Mouse (Mus musculus): Measurements from ENCODE around the gene Nat8f2. TPM values are rescaled to one million over a fixed set of nuclear protein-coding genes. Genes with fewer than 3 reads are reported as not detected.
"Not testable (repeated sequence)": the region's sequence is repeated elsewhere in the genome, so short reads cannot be mapped to it uniquely, and the experiment has no call there.

Gene Nat8f2
- polyA plus RNA-seq, 1 experiment from 2014 or later, result not detected

DNA sequence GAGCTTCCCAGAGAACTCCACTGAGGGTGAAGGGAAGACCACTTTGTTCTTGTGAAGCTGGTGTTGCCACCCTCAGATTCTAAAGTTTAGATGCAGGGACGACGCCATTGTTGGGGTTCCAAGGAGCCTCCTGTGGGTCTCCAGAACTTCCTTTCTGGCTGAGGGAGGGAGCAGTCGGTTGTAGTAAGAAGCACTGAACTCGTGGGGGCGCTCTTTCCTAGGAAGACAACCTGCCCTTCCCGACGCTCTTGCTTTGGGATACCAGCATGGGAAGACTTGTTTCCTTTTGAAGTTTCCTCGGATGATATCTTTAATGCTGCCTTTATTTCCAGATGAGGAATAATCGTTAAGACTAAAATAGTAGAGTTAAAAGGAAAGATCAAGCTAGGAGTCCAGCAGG is 32.1 kb downstream of the Nat8f2 start:
- not testable (repeated sequence) for H3K27me3 ChIP-seq; H3K4me3 ChIP-seq; H3K36me3 ChIP-seq; ATAC-seq (ENCODE audit: insufficient number of reproducible peaks, insufficient read depth, low FRiP score, low TSS enrichment); H3K9ac ChIP-seq; H3K4me1 ChIP-seq; H3K27ac ChIP-seq; H3K9me3 ChIP-seq; H3K4me2 ChIP-seq (replicated peaks)
- 23% methylated on average over 9 of the region's 9 CpGs for WGBS

GRCm38 (mm10) chr6:85836098-85836497 is 32.9 kb downstream of the Nat8f2 start:
- not testable (repeated sequence) for H3K4me3 ChIP-seq; ATAC-seq (ENCODE audit: insufficient number of reproducible peaks, insufficient read depth, low FRiP score, low TSS enrichment); H3K4me2 ChIP-seq (replicated peaks); H3K9ac ChIP-seq; H3K9me3 ChIP-seq; H3K4me1 ChIP-seq; H3K27me3 ChIP-seq; H3K36me3 ChIP-seq; H3K27ac ChIP-seq
- WGBS, result 76% methylated on average over 5 of the region's 5 CpGs

DNA sequence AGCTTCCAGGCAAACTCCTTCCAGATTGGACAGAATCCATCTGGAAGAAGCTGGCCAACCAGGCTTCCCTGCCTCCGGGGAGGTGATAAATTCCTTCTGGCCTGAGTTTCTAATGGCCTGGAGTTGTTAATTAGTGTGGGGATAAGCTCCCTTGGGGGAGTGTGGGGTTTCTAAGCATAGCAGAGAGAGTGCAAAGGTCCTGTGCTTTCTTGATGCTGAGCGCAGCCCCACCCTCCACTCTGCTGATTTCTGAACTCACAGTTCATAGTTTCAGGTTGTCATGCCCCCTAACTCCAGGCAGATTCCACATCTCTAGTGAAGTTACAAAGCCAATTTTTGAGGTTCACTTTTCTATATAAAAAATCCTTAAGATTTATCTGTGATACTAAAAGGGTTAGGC is 33.9 kb downstream of the Nat8f2 start:
- not testable (repeated sequence) for H3K27me3 ChIP-seq; H3K4me3 ChIP-seq; H3K4me2 ChIP-seq (replicated peaks); H3K9ac ChIP-seq; H3K27ac ChIP-seq; ATAC-seq (ENCODE audit: insufficient number of reproducible peaks, insufficient read depth, low FRiP score, low TSS enrichment); H3K9me3 ChIP-seq; H3K36me3 ChIP-seq; H3K4me1 ChIP-seq
- WGBS, result 71% methylated on average over 1 of the region's 2 CpGs

GRCm38 (mm10) chr6:85834504-85835100 is 34.4 kb downstream of the Nat8f2 start:
- H3K9me3 ChIP-seq; ATAC-seq (ENCODE audit: insufficient number of reproducible peaks, insufficient read depth, low FRiP score, low TSS enrichment); H3K4me1 ChIP-seq; H3K27ac ChIP-seq; H3K4me3 ChIP-seq; H3K9ac ChIP-seq; H3K4me2 ChIP-seq (replicated peaks); H3K36me3 ChIP-seq; H3K27me3 ChIP-seq: not testable (repeated sequence)

DNA sequence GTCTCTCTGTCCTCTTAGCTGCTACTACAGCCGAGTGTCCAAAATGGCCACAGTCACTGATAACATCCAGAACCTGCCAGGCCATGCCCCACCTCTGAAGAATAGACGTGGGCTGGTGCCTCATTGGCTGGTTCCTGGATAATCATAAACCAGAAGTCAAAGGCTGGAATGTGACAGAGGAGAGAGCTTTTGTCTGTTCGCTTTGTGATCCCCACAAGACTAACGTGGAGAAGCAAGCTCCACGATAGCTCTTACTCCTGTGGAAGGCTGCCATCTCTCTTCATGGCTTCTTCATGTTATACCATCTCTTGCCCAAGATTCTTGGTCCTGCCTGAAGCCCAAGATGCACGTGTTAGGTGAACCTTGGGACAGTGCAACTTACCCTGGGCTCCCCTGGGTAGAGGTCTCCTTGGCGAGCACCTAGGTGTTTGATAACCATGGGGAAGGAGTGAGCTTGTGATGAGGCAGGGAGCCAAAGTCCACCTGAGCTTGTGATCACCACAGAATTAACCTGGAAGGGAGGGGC is 37.1 kb downstream of the Nat8f2 start, which contains the start of gene Nat8:
Nat8 (minus strand) TSS at position 287 of the 526 bp plus-strand sequence.
- Histone ChIP-seq H3K9ac (no peak within 1 kb of the TSS), H3K27me3 (no peaks in the 10 kb centered on the region), H3K9me3 (no peaks in the 10 kb centered on the region), H3K27ac (no peak within 1 kb of the TSS), H3K36me3 (no peaks in the 10 kb centered on the region), H3K4me2 (replicated peaks) (no peak within 1 kb of the TSS), H3K4me3 (no peak within 1 kb of the TSS), H3K4me1 (no peaks in the 10 kb centered on the region)
- no peak for ATAC-seq (ENCODE audit: insufficient number of reproducible peaks, insufficient read depth, low FRiP score, low TSS enrichment)
- WGBS, result 82% methylated on average over 7 of the region's 7 CpGs

GRCm38 (mm10) chr6:85829462-85829861 is 39.5 kb downstream of the Nat8f2 start:
- Histone ChIP-seq H3K4me1 (no peaks in the 10 kb centered on the region), H3K27me3 (no peaks in the 10 kb centered on the region), H3K36me3 (no peaks in the 10 kb centered on the region), H3K27ac (no peak overlapping the region), H3K9me3 (no peaks in the 10 kb centered on the region), H3K4me3 (no peak overlapping the region), H3K4me2 (replicated peaks) (no peak overlapping the region), H3K9ac (no peak overlapping the region)
- ATAC-seq (ENCODE audit: insufficient number of reproducible peaks, insufficient read depth, low FRiP score, low TSS enrichment), result no peak
- WGBS, result 50% methylated on average over 1 of the region's 1 CpGs

- no peak for ATAC-seq (ENCODE audit: insufficient number of reproducible peaks, insufficient read depth, low FRiP score, low TSS enrichment)
- no peak overlapping the region for H3K9ac ChIP-seq
- no peak overlapping the region for H3K27ac ChIP-seq
- H3K36me3 ChIP-seq, result no peaks in the 10 kb centered on the region
- H3K9me3 ChIP-seq, result no peaks in the 10 kb centered on the region
- no peaks in the 10 kb centered on the region for H3K4me1 ChIP-seq
- no peak overlapping the region for H3K4me3 ChIP-seq
- WGBS, result 91% methylated on average over 2 of the region's 2 CpGs
- H3K4me2 ChIP-seq (replicated peaks), result no peak overlapping the region
- H3K27me3 ChIP-seq, result no peaks in the 10 kb centered on the region
These were observed 43.1 kb downstream of the Nat8f2 start for GRCm38 (mm10) chr6:85825886-85826285.

DNA sequence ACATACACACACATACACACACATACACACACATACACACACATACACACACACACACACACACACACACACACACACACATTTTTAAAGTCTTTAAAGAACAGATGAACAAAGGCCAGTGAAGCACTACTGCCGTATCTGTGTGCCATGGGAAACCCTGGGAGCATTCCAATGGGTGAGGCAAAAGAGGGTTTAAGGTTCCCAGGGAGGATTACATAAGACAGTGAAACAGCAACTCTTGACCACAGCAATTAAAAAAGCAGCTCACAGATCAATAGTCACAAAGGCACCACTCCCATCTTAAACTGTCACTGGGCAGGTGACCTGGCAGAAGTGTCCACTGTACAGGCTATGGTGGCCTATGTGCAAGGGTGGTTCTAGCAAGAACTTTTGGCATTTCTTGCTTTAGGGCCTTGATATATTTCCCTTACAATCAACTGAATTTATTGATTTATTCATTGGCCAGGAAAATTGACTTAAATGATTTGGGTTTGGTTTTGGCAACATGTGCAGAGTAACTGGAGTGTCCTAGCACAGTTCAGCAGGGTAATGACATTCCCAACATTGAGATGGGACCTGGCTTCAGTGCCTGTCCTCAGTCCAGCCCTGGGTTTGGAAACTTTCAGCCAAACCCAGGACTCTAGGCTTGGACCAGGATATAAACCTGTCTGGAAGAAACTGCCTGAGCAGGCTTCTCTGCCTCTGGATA is 45.4 kb downstream of the Nat8f2 start:
- ATAC-seq (ENCODE audit: insufficient number of reproducible peaks, insufficient read depth, low FRiP score, low TSS enrichment), result no peak
- no peak overlapping the region for H3K4me3 ChIP-seq
- H3K36me3 ChIP-seq, result no peaks in the 10 kb centered on the region
- H3K27ac ChIP-seq, result no peak overlapping the region
- no peaks in the 10 kb centered on the region for H3K9me3 ChIP-seq
- H3K27me3 ChIP-seq, result no peaks in the 10 kb centered on the region
- H3K9ac ChIP-seq, result no peak overlapping the region
- no peaks in the 10 kb centered on the region for H3K4me1 ChIP-seq
- 91% methylated on average over 1 of the region's 1 CpGs for WGBS
- H3K4me2 ChIP-seq (replicated peaks), result no peak overlapping the region

DNA sequence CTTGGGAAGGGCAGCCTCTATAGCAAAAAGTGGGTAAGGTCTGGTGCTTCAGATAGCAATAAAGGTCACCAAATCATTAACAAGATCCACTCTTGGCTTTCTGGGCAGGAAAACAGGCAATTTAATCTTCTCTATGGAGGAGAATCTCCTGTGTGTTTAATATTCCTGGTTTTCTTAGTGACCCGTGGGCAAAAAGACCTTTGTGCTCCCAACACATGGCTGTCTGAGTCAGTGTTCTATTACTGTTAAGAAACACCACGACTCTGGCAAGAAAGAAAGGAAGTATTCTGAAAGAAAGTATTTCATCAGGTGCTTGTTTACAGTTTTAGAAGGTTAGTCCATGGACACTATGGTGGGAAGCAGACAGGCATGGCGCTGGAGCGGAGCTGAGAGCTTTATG is 46.7 kb downstream of the Nat8f2 start:
- no peaks in the 10 kb centered on the region for H3K36me3 ChIP-seq

GRCm38 (mm10) chr6:85820837-85821236 is 48.1 kb downstream of the Nat8f2 start, which contains the start of the genes Nat8f6 and Nat8f5:
Gene Nat8f6 (minus strand): TSS chr6:85820954.
Gene Nat8f5 (minus strand): TSS chr6:85820972.
- 78% methylated on average over 5 of the region's 5 CpGs for WGBS
- Histone ChIP-seq H3K4me1 (no peaks in the 10 kb centered on the region), H3K9ac (no peak within 1 kb of the TSS), H3K27ac (no peak within 1 kb of the TSS), H3K4me2 (replicated peaks) (no peak within 1 kb of the TSS), H3K4me3 (no peak within 1 kb of the TSS), H3K9me3 (no peaks in the 10 kb centered on the region), H3K27me3 (no peaks in the 10 kb centered on the region), H3K36me3 (no peaks in the 10 kb centered on the region)
- no peak for ATAC-seq (ENCODE audit: insufficient number of reproducible peaks, insufficient read depth, low FRiP score, low TSS enrichment)

More for the DNA sequence above, 46.7 kb downstream of the Nat8f2 start:
- no peaks in the 10 kb centered on the region for H3K9me3 ChIP-seq
- H3K27me3 ChIP-seq, result no peaks in the 10 kb centered on the region
- no peak overlapping the region for H3K4me2 ChIP-seq (replicated peaks)
- H3K4me3 ChIP-seq, result no peak overlapping the region
- 79% methylated on average over 4 of the region's 4 CpGs for WGBS
- H3K9ac ChIP-seq, result no peak overlapping the region
- no peaks in the 10 kb centered on the region for H3K4me1 ChIP-seq
- ATAC-seq (ENCODE audit: insufficient number of reproducible peaks, insufficient read depth, low FRiP score, low TSS enrichment), result no peak
- no peak overlapping the region for H3K27ac ChIP-seq

GRCm38 (mm10) chr6:85818338-85818737 is 50.6 kb downstream of the Nat8f2 start:
- 53% methylated on average over 1 of the region's 1 CpGs for WGBS
- H3K27me3 ChIP-seq, result no peaks in the 10 kb centered on the region
- H3K9me3 ChIP-seq, result no peaks in the 10 kb centered on the region
- H3K4me2 ChIP-seq (replicated peaks), result no peak overlapping the region
- no peaks in the 10 kb centered on the region for H3K36me3 ChIP-seq
- H3K4me3 ChIP-seq, result no peak overlapping the region
- no peaks in the 10 kb centered on the region for H3K4me1 ChIP-seq
- no peak for ATAC-seq (ENCODE audit: insufficient number of reproducible peaks, insufficient read depth, low FRiP score, low TSS enrichment)
- no peak overlapping the region for H3K9ac ChIP-seq
- H3K27ac ChIP-seq, result no peak overlapping the region

Data from embryonic facial prominence, embryonic 12.5 days (tissue).